Mouse (Mus musculus) liver, adult 2 months (tissue): ENCODE results near the gene Gcnt1.

Experiments
- CTCF ChIP-seq: fragments of 200-500 bp; IDR thresholded peaks from 2 replicates; pipeline ENCODE4 v1.5.1; 2011; ENCODE audit warnings: low read depth, low read length, control low read depth
- POLR2A ChIP-seq: fragments of 200-500 bp; IDR thresholded peaks from 2 replicates; pipeline ENCODE4 v1.6.1; 2011; ENCODE audit warnings: low read length, control low read depth; ENCODE audit not compliant: insufficient read depth; ENCODE audit errors: extremely low read depth

- TF ChIP-seq CTCF (no peak), POLR2A (no peak)
Observed at GRCm38 (mm10) chr19:17318733-17319132, 53.9 kb downstream of the Gcnt1 start.
